Mouse (Mus musculus) olfactory bulb, adult 2 months (tissue): ENCODE results near the gene 1700037C18Rik.

Source experiments
- CTCF ChIP-seq: fragments of 200-500 bp; IDR thresholded peaks from 2 replicates; pipeline ENCODE4 v1.5.1; 2012; ENCODE audit warnings: low read depth, mild to moderate bottlenecking, low read length, moderate library complexity; ENCODE audit not compliant: insufficient read depth
- POLR2A ChIP-seq: fragments of 200-500 bp; IDR thresholded peaks from 2 replicates; pipeline ENCODE4 v1.6.1; 2012; ENCODE audit warnings: mild to moderate bottlenecking, low read depth, low read length, moderate library complexity; ENCODE audit not compliant: insufficient read depth

- TF ChIP-seq CTCF (no peak), POLR2A (no peak)
Measured at GRCm38 (mm10) chr16:3893739-3894138, 14.8 kb downstream of the 1700037C18Rik start.
